Comparison of ENCODE assay signal across 31 mouse cellular contexts in genomic region chr12:36570414-36571095, GRCm38 (mm10).
"Had no signal": no experiment of that assay in that cellular context is flagged by ENCODE, and none has a peak within 500 bp of the region (broad histone marks: within the 10 kb centered on the region; RNA-seq: fewer than 3 reads in every experiment).

No protein-coding gene starts in this region.

- H3K36me3 ChIP-seq: limb, embryonic 10.5 days; limb, embryonic 12.5 days; limb, embryonic 13.5 days; limb, embryonic 15.5 days; liver, embryonic 12.5 days; liver, embryonic 13.5 days; liver, embryonic 15.5 days; lung, embryonic 15.5 days; midbrain, embryonic 10.5 days; midbrain, embryonic 12.5 days; midbrain, embryonic 13.5 days; midbrain, embryonic 15.5 days had no signal

- H3K27ac ChIP-seq: limb, embryonic 10.5 days; limb, embryonic 12.5 days; limb, embryonic 13.5 days; limb, embryonic 15.5 days; liver, embryonic 12.5 days; liver, embryonic 13.5 days; liver, embryonic 14.5 days; liver, embryonic 15.5 days; lung, embryonic 15.5 days; macrophage; midbrain, embryonic 10.5 days; midbrain, embryonic 12.5 days; midbrain, embryonic 13.5 days; midbrain, embryonic 15.5 days had no signal

- H3K27me3 ChIP-seq: limb, embryonic 12.5 days; limb, embryonic 13.5 days; limb, embryonic 15.5 days; liver, embryonic 12.5 days; liver, embryonic 13.5 days; liver, embryonic 15.5 days; lung, embryonic 15.5 days; megakaryocyte, embryonic 14.5 days; midbrain, embryonic 12.5 days; midbrain, embryonic 13.5 days; midbrain, embryonic 15.5 days had no signal

- H3K4me1 ChIP-seq: limb, embryonic 10.5 days; limb, embryonic 12.5 days; limb, embryonic 13.5 days; limb, embryonic 15.5 days; liver, embryonic 12.5 days; liver, embryonic 13.5 days; liver, embryonic 15.5 days; lung, embryonic 15.5 days; megakaryocyte, embryonic 14.5 days; midbrain, embryonic 10.5 days; midbrain, embryonic 12.5 days; midbrain, embryonic 13.5 days; midbrain, embryonic 15.5 days had no signal

- ATAC-seq: liver, embryonic 12.5 days; liver, postnatal 0 days; lung, postnatal 0 days; midbrain, embryonic 13.5 days; midbrain, embryonic 15.5 days; midbrain, embryonic 16.5 days had no signal

- H3K9ac ChIP-seq: limb, embryonic 12.5 days; limb, embryonic 13.5 days; limb, embryonic 15.5 days; liver, embryonic 12.5 days; liver, embryonic 13.5 days; liver, embryonic 14.5 days; liver, embryonic 15.5 days; liver, postnatal 0 days; lung, embryonic 14.5 days; lung, embryonic 15.5 days; midbrain, embryonic 12.5 days; midbrain, embryonic 13.5 days; midbrain, embryonic 15.5 days had no signal

- H3K4me2 ChIP-seq: limb, embryonic 12.5 days; limb, embryonic 13.5 days; limb, embryonic 15.5 days; liver, embryonic 11.5 days; liver, embryonic 12.5 days; liver, embryonic 13.5 days; liver, embryonic 15.5 days; lung, embryonic 14.5 days; lung, embryonic 15.5 days; midbrain, embryonic 11.5 days; midbrain, embryonic 12.5 days; midbrain, embryonic 13.5 days; midbrain, embryonic 15.5 days had no signal

- H3K9me3 ChIP-seq: limb, embryonic 10.5 days; limb, embryonic 12.5 days; limb, embryonic 13.5 days; limb, embryonic 15.5 days; liver, embryonic 12.5 days; liver, embryonic 13.5 days; liver, embryonic 15.5 days; lung, embryonic 15.5 days; megakaryocyte, embryonic 14.5 days; midbrain, embryonic 10.5 days; midbrain, embryonic 12.5 days; midbrain, embryonic 13.5 days; midbrain, embryonic 15.5 days had no signal

- DNase-seq: left cerebral cortex, postnatal 4 days; liver; liver, embryonic 13.5 days; liver, postnatal 0 days; lung, adult 18-20 months; lung, adult 2 months; lung, embryonic 14.5 days; lung, postnatal 10 days; lung, postnatal 14 days; lung, postnatal 36 days; lung, postnatal 4 days; midbrain, embryonic 14.5 days had no signal

- H3K4me3 ChIP-seq: limb, embryonic 10.5 days; limb, embryonic 12.5 days; limb, embryonic 13.5 days; limb, embryonic 15.5 days; liver, embryonic 12.5 days; liver, embryonic 13.5 days; liver, embryonic 15.5 days; lung, embryonic 15.5 days; megakaryocyte, embryonic 14.5 days; midbrain, embryonic 10.5 days; midbrain, embryonic 12.5 days; midbrain, embryonic 13.5 days; midbrain, embryonic 15.5 days; myocyte had no signal
